ENCODE assay signal across 8 mouse cellular contexts in the genomic region with DNA sequence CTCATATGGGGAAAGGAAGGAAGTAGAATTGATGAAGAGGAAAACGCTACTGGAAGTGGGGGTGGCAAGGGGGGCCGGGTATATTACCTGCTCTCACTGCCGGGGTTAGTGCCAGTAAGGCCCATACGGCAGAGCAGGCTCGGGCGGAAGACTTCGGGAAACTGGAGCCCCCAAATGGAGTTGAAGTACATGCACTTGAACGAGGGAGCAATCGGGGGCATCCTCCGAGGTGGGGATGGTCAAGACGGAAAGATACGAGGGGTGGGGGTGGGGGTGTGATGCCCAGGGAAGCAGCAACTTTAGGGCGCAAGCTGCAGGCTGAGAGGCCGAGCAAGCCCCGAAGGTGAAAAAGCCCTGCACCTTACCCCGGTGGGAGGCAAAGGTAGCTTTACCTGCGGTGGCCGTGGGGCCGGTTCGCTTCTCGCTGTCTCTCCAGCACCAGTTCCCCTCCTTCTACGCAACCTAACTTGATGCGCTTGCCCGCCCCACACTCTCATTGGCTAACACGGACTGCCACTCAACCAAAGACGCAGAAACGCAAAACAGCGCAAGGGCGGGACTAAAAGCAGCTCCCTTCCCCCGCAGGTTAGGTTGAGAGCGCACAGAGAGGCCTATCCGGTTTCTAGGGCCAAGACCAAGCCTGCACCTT. TPM values are rescaled to one million over a fixed set of nuclear protein-coding genes. Genes with fewer than 3 reads are reported as not detected.
DNase-seq lines count a peak whose midpoint lies in the region; ATAC-seq and TF ChIP-seq lines count a peak whose summit lies in the region.

No protein-coding gene starts in this region.

- peak overlapping the region; percentile 84 for H3K4me3 ChIP-seq in hindbrain, embryonic 10.5 days
- peak overlapping the region; percentile 75 for H3K4me3 ChIP-seq in lung, postnatal 0 days (ENCODE audit: low read depth, low read length)

- peak; percentile 99 for ATAC-seq in frontal cortex, adult (ENCODE audit: low TSS enrichment)
- ATAC-seq in lung, postnatal 0 days: peak; percentile 100

- peaks cover 16% of the 10 kb centered on the region; the same call in 1 of the 2 replicates for H3K36me3 ChIP-seq in hindbrain, embryonic 10.5 days
- H3K36me3 ChIP-seq in lung, postnatal 0 days (ENCODE audit: insufficient read depth, low read length): no peaks in the 10 kb centered on the region

- TF ChIP-seq EP300 in lung, postnatal 0 days (IDR thresholded peaks at IDR 0.05): no peak

- H3K27ac ChIP-seq in hindbrain, embryonic 10.5 days: peak overlapping the region; percentile 88
- H3K27ac ChIP-seq in lung, postnatal 0 days (ENCODE audit: low read length): peak overlapping the region; percentile 70

- H3K4me2 ChIP-seq in lung, postnatal 0 days (replicated peaks; ENCODE audit: low read depth, low read length): peak overlapping the region; percentile 87

- WGBS in hindbrain, embryonic 10.5 days: under 1% methylated on average over 32 of the region's 32 CpGs
- WGBS in lung, postnatal 0 days: 1% methylated on average over 32 of the region's 32 CpGs

- DNase-seq in MN1 (ENCODE audit: low spot score): peak; percentile 98
- DNase-seq in cerebellum, adult 9-10 months: peak; percentile 100
- DNase-seq in hindbrain, embryonic 10.5 days (ENCODE audit: low spot score): peak; percentile 98
- peak; percentile 98 for DNase-seq in layer of hippocampus, adult 9-11 months
- DNase-seq in lung, postnatal 0 days (ENCODE audit: low spot score): peak; percentile 99
- DNase-seq in ovary, postnatal 14 days (ENCODE audit: low spot score): peak; percentile 99
- peak; percentile 100 for DNase-seq in thymus, postnatal 14 days

- TF ChIP-seq CTCF in lung, postnatal 0 days (IDR thresholded peaks at IDR 0.05): no peak

- no peaks in the 10 kb centered on the region for H3K27me3 ChIP-seq in hindbrain, embryonic 10.5 days (ENCODE audit: insufficient read depth, poor library complexity, severe bottlenecking)
- H3K27me3 ChIP-seq in lung, postnatal 0 days (replicated peaks; ENCODE audit: insufficient read depth, low read length): no peaks in the 10 kb centered on the region

- peak overlapping the region; percentile 61 for H3K9ac ChIP-seq in lung, postnatal 0 days (replicated peaks; ENCODE audit: low read depth)

- no peaks in the 10 kb centered on the region for H3K9me3 ChIP-seq in hindbrain, embryonic 10.5 days
- H3K9me3 ChIP-seq in lung, postnatal 0 days (ENCODE audit: low read length): no peaks in the 10 kb centered on the region

- peaks cover 16% of the 10 kb centered on the region for H3K4me1 ChIP-seq in hindbrain, embryonic 10.5 days (replicated peaks)
- H3K4me1 ChIP-seq in lung, postnatal 0 days (ENCODE audit: insufficient read depth, low read depth, low read length): no peaks in the 10 kb centered on the region

RNA-seq across cellular contexts. Expression of gene Chd8, which starts 13.4 kb away (rescaled TPM):
- polyA plus RNA-seq in hindbrain, embryonic 10.5 days (2016; fragmentation: Nextera tagmentation; extraction: Ambion mirVana): 38.7 and 44.5 TPM in 2 replicates
- polyA plus RNA-seq in lung, postnatal 0 days (2015; fragmentation: Nextera tagmentation; extraction: Ambion mirVana): 17.6 and 19.2 TPM in 2 replicates

RNA-seq across cellular contexts. Expression of gene Tox4, which starts 34.8 kb away (rescaled TPM):
- polyA plus RNA-seq in hindbrain, embryonic 10.5 days (2016; fragmentation: Nextera tagmentation; extraction: Ambion mirVana): 52.1 and 55.4 TPM in 2 replicates
- 22.7 and 23.7 TPM in 2 replicates for polyA plus RNA-seq in lung, postnatal 0 days (2015; fragmentation: Nextera tagmentation; extraction: Ambion mirVana)

RNA-seq across cellular contexts. Expression of gene Rab2b, which starts 35.2 kb away (rescaled TPM):
- 29.2 and 36.2 TPM in 2 replicates for polyA plus RNA-seq in hindbrain, embryonic 10.5 days (2016; fragmentation: Nextera tagmentation; extraction: Ambion mirVana)
- polyA plus RNA-seq in lung, postnatal 0 days (2015; fragmentation: Nextera tagmentation; extraction: Ambion mirVana): 11.9 and 14.3 TPM in 2 replicates

RNA-seq across cellular contexts. Expression of gene Supt16, which starts 46.9 kb away (rescaled TPM):
- 60.2 and 82.3 TPM in 2 replicates for polyA plus RNA-seq in hindbrain, embryonic 10.5 days (2016; fragmentation: Nextera tagmentation; extraction: Ambion mirVana)
- polyA plus RNA-seq in lung, postnatal 0 days (2015; fragmentation: Nextera tagmentation; extraction: Ambion mirVana): 20.9 and 21.3 TPM in 2 replicates

Comparison
In these comparisons a context has a peak if more than half of its experiments do, and no peak if none do; other contexts are left out.
1. Peak in every context shown above with its lines: DNase-seq, ATAC-seq, H3K4me3 ChIP-seq and H3K27ac ChIP-seq.